Mouse (Mus musculus) lung, embryonic 16.5 days (tissue): ENCODE results near the gene Mms19. TPM values are rescaled to one million over a fixed set of nuclear protein-coding genes. Genes with fewer than 3 reads are reported as not detected.

Experiments
- ATAC-seq: fragments of 200-750 bp; cut with Nextera tagmentation; 2 replicates; pipeline ENCODE4 v1.8.0; 2017; ENCODE audit warnings: low read depth, mild to moderate bottlenecking, moderate library complexity
- H3K27ac ChIP-seq: fragments of 300-500 bp; sonication (generic); 2 replicates; pipeline ENCODE4 v1.5.1; 2014; ENCODE audit warnings: mild to moderate bottlenecking, control low read depth, low read length
- H3K27me3 ChIP-seq: fragments of 300-500 bp; sonication (generic); 2 replicates; pipeline ENCODE4 v1.6.1; 2014; ENCODE audit warnings: low read depth, low read length, mixed read lengths; ENCODE audit not compliant: control insufficient read depth, insufficient read depth
- H3K36me3 ChIP-seq: fragments of 300-500 bp; sonication (generic); 2 replicates; pipeline ENCODE4 v1.6.1; 2014; ENCODE audit warnings: low read length; ENCODE audit not compliant: control insufficient read depth, insufficient read depth
- H3K4me1 ChIP-seq: fragments of 300-500 bp; sonication (generic); replicated peaks from 2 replicates; pipeline ENCODE4 v1.6.1; 2014; ENCODE audit warnings: low read length, mixed read lengths; ENCODE audit not compliant: control insufficient read depth, insufficient read depth
- H3K4me2 ChIP-seq: fragments of 300-500 bp; sonication (generic); 2 replicates; pipeline ENCODE4 v1.6.1; 2014; ENCODE audit warnings: low read depth, low read length, control low read depth
- H3K4me3 ChIP-seq: fragments of 300-500 bp; sonication (generic); 2 replicates; pipeline ENCODE4 v1.5.1; 2014; ENCODE audit warnings: mild to moderate bottlenecking, low read length, control low read depth
- H3K9ac ChIP-seq: fragments of 300-500 bp; sonication (generic); 2 replicates; pipeline ENCODE4 v1.6.1; 2014; ENCODE audit warnings: low read length, control low read depth
- H3K9me3 ChIP-seq: fragments of 300-500 bp; sonication (generic); 2 replicates; pipeline ENCODE4 v1.6.1; 2016; ENCODE audit warnings: low read length; ENCODE audit not compliant: control insufficient read depth
- WGBS: fragments of 180-500 bp; shearing (Covaris S2); extraction: QIAGEN DNeasy Blood & Tissue Kit; methylation state at CpG from one replicate; pipeline ENCODE4 v1.1.7; 2014; 5-methylcytosine and 5-hydroxymethylcytosine counted together
- polyA plus RNA-seq: library from polyadenylated mRNA; unstranded; fragments of >200 nt; fragmentation: Nextera tagmentation; extraction: Ambion mirVana; gene quantifications from 2 replicates; pipeline ENCODE4 v1.2.1, GENCODE M21; 2015

Mms19 gene
- polyA plus RNA-seq, 1 experiment from 2014 or later, result 31.8 TPM

GRCm38 (mm10) chr19:42001253-42001980 lies 20.5 kb upstream of the Mms19 start:
- H3K27ac ChIP-seq, result peak overlapping the region; percentile 70
- no peaks in the 10 kb centered on the region for H3K27me3 ChIP-seq
- H3K4me2 ChIP-seq, result no peak overlapping the region
- WGBS, result 87% methylated on average over 12 of the region's 12 CpGs
- no peak for ATAC-seq
- peaks cover 21% of the 10 kb centered on the region for H3K4me1 ChIP-seq
- H3K9me3 ChIP-seq, result no peaks in the 10 kb centered on the region
- no peak overlapping the region for H3K9ac ChIP-seq
- H3K36me3 ChIP-seq, result no peaks in the 10 kb centered on the region
- no peak overlapping the region for H3K4me3 ChIP-seq

- no peaks in the 10 kb centered on the region for H3K36me3 ChIP-seq
- H3K4me3 ChIP-seq, result no peak overlapping the region
- H3K9me3 ChIP-seq, result no peaks in the 10 kb centered on the region
- no peaks in the 10 kb centered on the region for H3K27me3 ChIP-seq
- peaks cover 21% of the 10 kb centered on the region for H3K4me1 ChIP-seq
- peak overlapping the region; percentile 70 for H3K27ac ChIP-seq
- no peak overlapping the region for H3K9ac ChIP-seq
- 17% methylated on average over 4 of the region's 4 CpGs for WGBS
- no peak overlapping the region for H3K4me2 ChIP-seq
- ATAC-seq, result peak; percentile 76
Observed at GRCm38 (mm10) chr19:42000446-42000958, 19.5 kb upstream of the Mms19 start.

- peaks cover 21% of the 10 kb centered on the region for H3K4me1 ChIP-seq
- no peak overlapping the region for H3K4me3 ChIP-seq
- WGBS, result 75% methylated on average over 4 of the region's 4 CpGs
- no peak overlapping the region for H3K9ac ChIP-seq
- H3K9me3 ChIP-seq, result no peaks in the 10 kb centered on the region
- no peak overlapping the region for H3K4me2 ChIP-seq
- 0 out of 2 replicates have a peak, but pooled peaks have one; percentile 31 for ATAC-seq
- no peaks in the 10 kb centered on the region for H3K27me3 ChIP-seq
- H3K27ac ChIP-seq, result peak overlapping the region; percentile 70; the same call in 1 of the 2 replicates
- H3K36me3 ChIP-seq, result no peaks in the 10 kb centered on the region
Observed at GRCm38 (mm10) chr19:41999688-42000283, 18.8 kb upstream of the Mms19 start.

- H3K27ac ChIP-seq, result no peak overlapping the region
- 77% methylated on average over 9 of the region's 9 CpGs for WGBS
- no peak overlapping the region for H3K4me3 ChIP-seq
- no peak overlapping the region for H3K4me2 ChIP-seq
- ATAC-seq, result no peak
- H3K36me3 ChIP-seq, result no peaks in the 10 kb centered on the region
- no peaks in the 10 kb centered on the region for H3K9me3 ChIP-seq
- H3K27me3 ChIP-seq, result no peaks in the 10 kb centered on the region
- no peak overlapping the region for H3K9ac ChIP-seq
- peaks cover 18% of the 10 kb centered on the region for H3K4me1 ChIP-seq
Observed at GRCm38 (mm10) chr19:41998770-41999548, 18.0 kb upstream of the Mms19 start.

GRCm38 (mm10) chr19:41997090-41997489 lies 16.1 kb upstream of the Mms19 start:
- no peak overlapping the region for H3K27ac ChIP-seq
- no peak overlapping the region for H3K9ac ChIP-seq
- no peaks in the 10 kb centered on the region for H3K9me3 ChIP-seq
- no peaks in the 10 kb centered on the region for H3K27me3 ChIP-seq
- WGBS, result 73% methylated on average over 10 of the region's 10 CpGs
- H3K4me1 ChIP-seq, result peaks cover 32% of the 10 kb centered on the region
- no peak overlapping the region for H3K4me2 ChIP-seq
- no peaks in the 10 kb centered on the region for H3K36me3 ChIP-seq
- H3K4me3 ChIP-seq, result no peak overlapping the region
- ATAC-seq, result no peak

GRCm38 (mm10) chr19:41995483-41995882 lies 14.5 kb upstream of the Mms19 start:
- WGBS, result 52% methylated on average over 1 of the region's 1 CpGs
- H3K4me2 ChIP-seq, result no peak overlapping the region
- ATAC-seq, result no peak

GRCm38 (mm10) chr19:41994023-41994422 lies 13.1 kb upstream of the Mms19 start:
- H3K4me3 ChIP-seq, result no peak overlapping the region
- no peak overlapping the region for H3K27ac ChIP-seq
- no peak overlapping the region for H3K4me2 ChIP-seq
- no peaks in the 10 kb centered on the region for H3K9me3 ChIP-seq
- H3K9ac ChIP-seq, result no peak overlapping the region
- WGBS, result 82% methylated on average over 7 of the region's 7 CpGs
- ATAC-seq, result peak; percentile 3; the same call in 1 of the 2 replicates
- H3K36me3 ChIP-seq, result no peaks in the 10 kb centered on the region
- H3K4me1 ChIP-seq, result peaks cover 19% of the 10 kb centered on the region
- H3K27me3 ChIP-seq, result no peaks in the 10 kb centered on the region

More at GRCm38 (mm10) chr19:41995483-41995882, 14.5 kb upstream of the Mms19 start:
- H3K36me3 ChIP-seq, result no peaks in the 10 kb centered on the region
- H3K4me3 ChIP-seq, result no peak overlapping the region
- H3K4me1 ChIP-seq, result peaks cover 22% of the 10 kb centered on the region
- no peak overlapping the region for H3K9ac ChIP-seq
- no peaks in the 10 kb centered on the region for H3K27me3 ChIP-seq
- no peaks in the 10 kb centered on the region for H3K9me3 ChIP-seq
- H3K27ac ChIP-seq, result no peak overlapping the region

GRCm38 (mm10) chr19:41993484-41993883 lies 12.5 kb upstream of the Mms19 start:
- peak; percentile 82 for ATAC-seq

GRCm38 (mm10) chr19:41992971-41993370 lies 12.0 kb upstream of the Mms19 start:
- Histone ChIP-seq H3K36me3 (no peaks in the 10 kb centered on the region), H3K27me3 (no peaks in the 10 kb centered on the region), H3K4me1 (peaks cover 15% of the 10 kb centered on the region), H3K9ac (no peak overlapping the region), H3K9me3 (no peaks in the 10 kb centered on the region), H3K4me2 (no peak overlapping the region), H3K4me3 (no peak overlapping the region), H3K27ac (peak overlapping the region; percentile 44; the same call in 1 of the 2 replicates)
- WGBS, result 64% methylated on average over 2 of the region's 2 CpGs
- no peak for ATAC-seq

More at GRCm38 (mm10) chr19:41993484-41993883, 12.5 kb upstream of the Mms19 start:
- H3K27ac ChIP-seq, result peak overlapping the region; percentile 44; the same call in 1 of the 2 replicates
- H3K27me3 ChIP-seq, result no peaks in the 10 kb centered on the region
- no peak overlapping the region for H3K9ac ChIP-seq
- H3K36me3 ChIP-seq, result no peaks in the 10 kb centered on the region
- no peak overlapping the region for H3K4me2 ChIP-seq
- no peaks in the 10 kb centered on the region for H3K9me3 ChIP-seq
- 26% methylated on average over 6 of the region's 6 CpGs for whole genome bisulfite sequencing
- no peak overlapping the region for H3K4me3 ChIP-seq
- H3K4me1 ChIP-seq, result peaks cover 15% of the 10 kb centered on the region
